Mouse (Mus musculus) limb, embryonic 14.5 days (tissue): Measurements from ENCODE around the gene Irf1. TPM values are rescaled to one million over a fixed set of nuclear protein-coding genes. Genes with fewer than 3 reads are reported as not detected.

ENCODE experiments used
- ATAC-seq: fragments of 200-750 bp; cut with Nextera tagmentation; 2 replicates; pipeline ENCODE4 v1.8.0; 2017; ENCODE audit warnings: low read depth, moderate number of reproducible peaks, moderate TSS enrichment; ENCODE audit not compliant: low FRiP score
- DNase-seq: peaks from one replicate; pipeline ENCODE4 v3.0.0-alpha.2; 2015; ENCODE audit warnings: low spot score
- H3K27ac ChIP-seq: fragments of 300-500 bp; sonication (generic); replicated peaks from 2 replicates; pipeline ENCODE4 v1.5.1; 2014; ENCODE audit warnings: low read depth, mild to moderate bottlenecking, low read length, moderate library complexity, mixed read lengths
- H3K27me3 ChIP-seq: fragments of 300-500 bp; sonication (generic); 2 replicates; pipeline ENCODE4 v1.6.1; 2014; ENCODE audit warnings: low read length, mixed read lengths; ENCODE audit not compliant: control insufficient read depth, insufficient read depth
- H3K36me3 ChIP-seq: fragments of 300-500 bp; sonication (generic); 2 replicates; pipeline ENCODE4 v1.6.1; 2014; ENCODE audit warnings: mild to moderate bottlenecking, low read length, moderate library complexity, mixed read lengths; ENCODE audit not compliant: control insufficient read depth, insufficient read depth
- H3K4me1 ChIP-seq: fragments of 300-500 bp; sonication (generic); 2 replicates; pipeline ENCODE4 v1.6.1; 2014; ENCODE audit warnings: antibody characterized with exemption, low read length, mixed read lengths; ENCODE audit not compliant: control insufficient read depth, insufficient read depth
- H3K4me2 ChIP-seq: fragments of 300-500 bp; sonication (generic); replicated peaks from 2 replicates; pipeline ENCODE4 v1.6.1; 2014; ENCODE audit warnings: low read depth, mild to moderate bottlenecking, low read length, moderate library complexity; ENCODE audit not compliant: severe bottlenecking
- H3K4me3 ChIP-seq: fragments of 300-500 bp; sonication (generic); replicated peaks from 2 replicates; pipeline ENCODE4 v1.5.1; 2014; ENCODE audit warnings: low read length
- H3K9ac ChIP-seq: fragments of 300-500 bp; sonication (generic); 2 replicates; pipeline ENCODE4 v1.6.1; 2014; ENCODE audit warnings: mild to moderate bottlenecking, low read depth, low read length, moderate library complexity; ENCODE audit not compliant: severe bottlenecking
- H3K9me3 ChIP-seq: fragments of 300-500 bp; sonication (generic); 2 replicates; pipeline ENCODE4 v1.6.1; 2016; ENCODE audit warnings: low read length; ENCODE audit not compliant: control insufficient read depth
- POLR2A ChIP-seq: fragments of 200-500 bp; IDR thresholded peaks from 2 replicates; pipeline ENCODE4 v1.8.0; 2012; ENCODE audit warnings: inconsistent platforms, mild to moderate bottlenecking, moderate library complexity, borderline replicate concordance; ENCODE audit not compliant: insufficient read depth, insufficient read length; ENCODE audit errors: extremely low read depth
- WGBS: fragments of 180-500 bp; shearing (Covaris S2); extraction: QIAGEN DNeasy Blood & Tissue Kit; methylation state at CpG from one replicate; pipeline ENCODE4 v1.1.7; 2014; 5-methylcytosine and 5-hydroxymethylcytosine counted together
- polyA plus RNA-seq, 2 experiments: library from polyadenylated mRNA; depleted of rRNA in 1 of 2; stranded (reverse) in 1 of 2; unstranded in 1 of 2; fragments of >200 nt; fragmentation: Nextera tagmentation in 1 of 2; extraction: Ambion mirVana in 1 of 2; gene quantifications; 2 replicates each; pipeline versions ENCODE4 v1.2.1 to v1.2.3; 2012 to 2014

Gene Irf1
- polyA plus RNA-seq, 2 experiments, result 11.8 to 16.8 TPM

DNA sequence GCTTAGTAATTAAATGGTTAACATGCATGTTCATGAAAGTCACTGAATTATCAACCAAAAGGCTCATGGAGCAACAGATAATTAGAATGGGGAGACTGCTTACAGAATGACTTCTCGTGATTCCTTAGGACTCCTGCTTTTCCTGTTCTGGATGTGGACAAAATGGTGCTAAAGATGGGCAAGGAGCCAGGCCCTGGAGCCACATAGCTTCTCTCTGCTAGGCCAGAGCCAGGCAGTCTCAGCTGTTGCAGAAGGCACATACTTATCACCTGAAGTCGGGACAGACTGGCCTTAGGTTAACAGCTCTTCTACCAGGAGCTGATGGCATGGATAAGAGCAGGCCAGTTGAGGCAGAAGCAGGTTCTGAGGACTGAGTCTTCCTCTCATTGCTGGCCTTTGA, 40.9 kb downstream of the Irf1 start:
- H3K27me3 ChIP-seq, result no peaks in the 10 kb centered on the region
- TF ChIP-seq POLR2A, result no peak
- WGBS, result 59% methylated on average over 2 of the region's 2 CpGs
- no peak overlapping the region for H3K4me3 ChIP-seq
- H3K4me2 ChIP-seq, result no peak overlapping the region
- H3K9ac ChIP-seq, result no peak overlapping the region
- ATAC-seq (no peak), DNase-seq (no peak)
- no peaks in the 10 kb centered on the region for H3K36me3 ChIP-seq
- H3K27ac ChIP-seq, result no peak overlapping the region
- no peaks in the 10 kb centered on the region for H3K9me3 ChIP-seq
- no peaks in the 10 kb centered on the region for H3K4me1 ChIP-seq

DNA sequence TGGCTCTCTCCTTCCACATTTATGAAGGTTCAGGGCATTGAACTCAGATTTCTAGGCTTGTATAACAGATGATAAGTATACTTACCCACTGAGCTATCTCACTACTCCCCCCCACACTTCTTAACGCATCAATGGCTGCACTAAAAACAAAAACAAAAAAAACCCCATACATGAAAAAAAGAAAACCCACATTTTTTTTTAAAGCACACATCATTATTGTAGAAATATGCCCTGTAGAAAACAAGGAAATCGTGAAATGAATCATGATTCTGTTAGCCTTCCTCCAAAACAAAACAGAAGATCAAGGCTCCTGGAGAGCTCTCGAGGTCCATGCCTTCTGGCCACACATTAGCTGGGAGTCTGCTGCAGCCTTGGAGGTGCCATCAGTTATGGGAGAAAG, 41.5 kb downstream of the Irf1 start:
- DNase-seq (no peak), ATAC-seq (no peak)
- Histone ChIP-seq H3K27me3 (no peaks in the 10 kb centered on the region), H3K4me3 (no peak overlapping the region), H3K36me3 (no peaks in the 10 kb centered on the region), H3K27ac (no peak overlapping the region), H3K4me1 (no peaks in the 10 kb centered on the region), H3K9ac (no peak overlapping the region), H3K4me2 (no peak overlapping the region), H3K9me3 (no peaks in the 10 kb centered on the region)
- WGBS, result 80% methylated on average over 3 of the region's 3 CpGs
- no peak for TF ChIP-seq POLR2A

GRCm38 (mm10) chr11:53813001-53813868, 43.4 kb downstream of the Irf1 start:
- ATAC-seq, result no peak
- Histone ChIP-seq H3K36me3 (no peaks in the 10 kb centered on the region), H3K9me3 (no peaks in the 10 kb centered on the region), H3K27ac (no peak overlapping the region), H3K27me3 (no peaks in the 10 kb centered on the region), H3K4me3 (no peak overlapping the region), H3K9ac (no peak overlapping the region), H3K4me2 (no peak overlapping the region), H3K4me1 (no peaks in the 10 kb centered on the region)
- WGBS, result 76% methylated on average over 16 of the region's 16 CpGs
- TF ChIP-seq POLR2A, result no peak
- DNase-seq, result no peak

DNA sequence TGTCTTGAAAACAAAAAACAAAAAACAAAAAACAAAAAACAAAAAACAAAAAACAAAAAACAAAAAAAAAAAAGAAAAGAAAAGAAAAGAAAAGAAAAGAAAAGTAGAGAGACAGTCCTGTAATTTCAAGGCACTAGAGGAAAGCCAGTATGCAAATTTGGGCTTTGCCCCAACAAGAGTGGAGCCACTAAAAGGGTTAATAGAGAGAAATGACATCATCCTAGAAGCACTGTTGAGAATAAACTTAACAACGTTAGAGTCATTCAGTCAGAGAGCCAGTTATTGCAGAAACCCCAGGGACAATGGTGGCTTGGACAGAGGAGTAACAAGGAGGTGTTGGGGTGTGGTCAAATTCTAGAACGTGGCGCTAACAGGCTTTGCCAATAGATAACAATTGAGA, 45.0 kb downstream of the Irf1 start:
- ATAC-seq, result no peak

DNA sequence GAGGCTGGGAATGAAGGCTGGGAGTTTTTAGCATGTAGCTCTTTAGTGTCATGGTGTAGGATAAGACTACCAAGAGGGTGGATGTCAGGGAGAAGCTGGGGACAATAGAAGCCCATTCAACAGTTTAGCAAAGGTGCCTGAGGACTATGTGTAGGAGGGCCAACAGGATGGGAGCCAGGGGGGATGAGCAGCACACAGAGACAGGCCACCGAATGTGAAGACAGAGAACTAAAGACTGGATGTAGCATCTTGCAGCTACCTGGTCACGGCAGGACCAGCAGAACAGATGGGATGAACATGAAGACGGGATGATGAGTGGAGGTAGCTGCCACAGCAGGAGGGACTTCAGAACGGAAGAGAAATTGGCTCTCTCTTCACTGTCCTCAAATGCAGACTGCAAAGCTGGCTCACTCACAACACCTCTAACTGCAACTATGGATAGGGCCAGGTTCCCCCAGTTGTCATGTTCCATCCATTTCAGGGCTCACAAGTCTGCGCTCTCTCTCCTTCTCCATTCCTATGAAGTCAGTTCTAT, 47.1 kb downstream of the Irf1 start:
- Histone ChIP-seq H3K27ac (no peak overlapping the region), H3K4me3 (no peak overlapping the region), H3K9me3 (no peaks in the 10 kb centered on the region), H3K27me3 (no peaks in the 10 kb centered on the region), H3K4me2 (no peak overlapping the region), H3K9ac (no peak overlapping the region), H3K36me3 (no peaks in the 10 kb centered on the region), H3K4me1 (no peaks in the 10 kb centered on the region)
- no peak for TF ChIP-seq POLR2A
- 93% methylated on average over 5 of the region's 5 CpGs for WGBS
- no peak for ATAC-seq
- no peak for DNase-seq

More for the DNA sequence above, 45.0 kb downstream of the Irf1 start:
- H3K9me3 ChIP-seq, result no peaks in the 10 kb centered on the region
- no peak overlapping the region for H3K4me3 ChIP-seq
- no peak for TF ChIP-seq POLR2A
- no peaks in the 10 kb centered on the region for H3K4me1 ChIP-seq
- no peaks in the 10 kb centered on the region for H3K36me3 ChIP-seq
- no peak overlapping the region for H3K9ac ChIP-seq
- H3K27ac ChIP-seq, result no peak overlapping the region
- WGBS, result 59% methylated on average over 3 of the region's 3 CpGs
- DNase-seq, result no peak
- H3K4me2 ChIP-seq, result no peak overlapping the region
- H3K27me3 ChIP-seq, result no peaks in the 10 kb centered on the region
